Mouse (Mus musculus): ENCODE results near the gene Nlrc3.
A peak's percentile ranks its signal among the peaks of the same experiment; 100 is the strongest.
"Not testable (repeated sequence)": the region's sequence is repeated elsewhere in the genome, so short reads cannot be mapped to it uniquely, and the experiment has no call there.

Gene Nlrc3

DNA sequence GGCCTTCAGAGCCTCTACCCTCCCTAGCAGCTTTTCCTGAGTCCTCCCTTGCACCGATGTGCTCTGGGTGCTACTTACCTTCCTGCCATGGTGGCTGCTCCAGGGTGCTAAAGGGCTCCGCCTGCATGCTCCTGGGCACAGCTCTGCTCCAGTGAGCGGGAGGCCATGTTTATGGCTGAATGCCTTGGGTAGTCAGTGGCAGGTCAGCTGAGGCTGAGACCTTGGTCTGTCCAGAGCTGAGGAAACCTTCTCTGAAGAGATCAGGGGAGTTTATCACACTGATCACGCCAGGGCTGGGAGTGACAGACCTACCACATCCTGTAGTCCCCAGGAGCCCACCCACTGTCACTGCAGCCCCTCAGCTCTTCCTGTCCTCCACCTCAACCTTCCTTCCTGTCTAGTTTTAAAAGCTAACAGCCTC, at the start of gene Nlrc3:
Nlrc3 (minus strand) TSS at position 382 of the 421 bp plus-strand sequence.
- DNase-seq (ENCODE audit: low spot score): no peak

DNA sequence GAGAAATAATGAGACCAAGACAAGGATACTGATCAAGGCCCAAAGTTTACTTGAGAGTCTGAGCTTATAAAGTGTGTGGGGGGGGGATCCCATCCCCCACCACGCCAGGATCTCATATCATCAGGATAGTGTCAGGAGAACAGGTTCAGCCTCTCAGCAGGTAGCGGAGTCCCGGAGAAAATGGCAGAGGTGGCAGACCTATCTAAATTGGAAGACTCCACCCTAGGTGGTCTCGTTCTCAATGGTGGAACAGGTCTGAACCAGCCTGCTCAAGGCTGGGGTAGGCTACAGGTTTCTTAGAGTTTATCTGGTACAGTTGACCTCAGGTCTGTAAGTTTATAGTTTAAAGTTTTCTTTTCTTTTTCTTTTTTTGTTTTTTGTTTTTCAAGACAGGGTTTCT, 46.3 kb upstream of the Nlrc3 start:
- DNase-seq (ENCODE audit: low spot score): no peak

DNA sequence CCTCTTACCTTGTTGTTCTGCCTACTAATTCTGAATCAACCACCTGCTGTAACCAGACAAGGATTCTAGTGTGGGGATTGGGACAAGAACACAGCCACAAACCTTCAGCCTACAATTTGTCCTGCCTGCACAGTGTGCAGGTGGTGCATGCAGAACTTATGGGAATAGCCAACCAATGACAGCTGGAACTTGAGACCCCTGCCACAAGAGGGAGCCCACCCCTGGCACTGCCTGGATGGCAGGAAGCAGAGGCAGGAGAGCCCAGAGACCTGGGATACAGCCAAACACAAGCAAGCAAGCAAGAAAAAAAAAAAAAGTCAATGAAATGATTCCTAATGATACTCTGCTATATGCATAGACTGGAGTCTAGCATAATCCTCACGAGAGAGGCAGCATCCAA, 44.8 kb upstream of the Nlrc3 start:
- DNase-seq (ENCODE audit: low spot score): no peak

DNA sequence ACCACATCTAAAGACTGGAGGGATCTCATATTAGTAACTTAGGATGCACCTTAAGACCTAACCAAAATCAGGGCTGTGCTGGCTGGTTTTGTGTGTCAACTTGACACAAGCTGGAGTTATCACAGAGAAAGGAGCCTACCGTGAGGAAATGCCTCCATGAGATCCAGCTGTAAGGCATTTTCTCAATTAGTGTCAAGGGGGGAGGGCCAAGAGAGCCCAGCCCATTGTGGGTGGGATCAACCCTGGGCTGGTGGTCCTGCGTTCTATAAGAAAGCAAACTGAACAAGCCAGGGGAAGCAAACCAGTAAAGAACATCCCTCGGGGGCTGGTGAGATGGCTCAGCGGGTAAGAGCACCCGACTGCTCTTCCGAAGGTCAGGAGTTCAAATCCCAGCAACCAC, 41.0 kb upstream of the Nlrc3 start:
- not testable (repeated sequence) for DNase-seq (ENCODE audit: low spot score)

DNA sequence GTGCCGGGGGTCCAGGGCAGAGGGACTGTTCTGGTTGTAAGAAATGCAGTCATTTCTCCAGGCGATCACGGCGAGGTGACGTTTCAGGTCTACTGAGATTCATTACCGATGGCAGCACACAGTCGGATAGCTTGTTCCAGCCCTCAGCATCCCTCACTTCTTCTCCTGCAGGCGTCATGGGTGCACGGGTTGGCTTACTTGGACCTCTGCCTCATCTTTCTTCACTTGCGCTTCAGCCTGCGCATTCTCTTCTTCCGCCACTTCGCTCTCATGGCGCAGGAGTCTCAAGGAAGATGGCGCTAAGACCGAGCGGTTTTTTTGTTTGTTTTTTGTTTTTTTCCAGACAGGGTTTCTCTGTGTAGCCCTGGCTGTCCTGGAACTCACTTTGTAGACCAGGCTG, 40.4 kb upstream of the Nlrc3 start:
- not testable (repeated sequence) for DNase-seq (ENCODE audit: low spot score)

DNA sequence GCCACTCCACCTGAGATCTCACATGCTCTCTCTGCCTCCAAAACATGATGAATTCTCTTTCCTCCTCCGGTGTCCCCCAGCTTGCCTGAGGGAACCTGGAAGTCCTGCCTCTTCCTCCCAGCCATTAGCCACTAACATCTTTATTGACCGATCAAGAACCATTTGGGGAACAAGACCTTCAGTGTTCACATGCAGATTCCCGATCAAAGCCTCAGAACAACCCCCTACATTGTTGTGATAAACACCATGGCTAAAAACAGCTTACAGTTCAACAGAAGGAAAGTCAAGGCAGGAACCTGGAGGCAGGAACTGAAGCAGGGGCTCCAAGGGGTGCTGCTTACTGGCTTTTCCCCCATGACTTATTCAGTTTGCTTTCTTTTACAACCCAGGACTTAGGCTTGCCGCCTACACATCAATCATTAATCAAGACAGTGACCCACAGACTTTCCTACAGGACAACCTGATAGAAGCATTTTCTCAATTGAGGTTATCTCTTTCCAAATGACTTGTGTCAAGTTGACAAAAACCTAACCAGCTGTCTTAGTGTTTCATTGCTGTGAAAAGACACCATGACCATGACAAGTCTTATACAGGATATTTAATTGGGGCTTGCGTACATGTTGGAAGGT, 37.7 kb upstream of the Nlrc3 start:
- DNase-seq (ENCODE audit: low spot score): no peak

DNA sequence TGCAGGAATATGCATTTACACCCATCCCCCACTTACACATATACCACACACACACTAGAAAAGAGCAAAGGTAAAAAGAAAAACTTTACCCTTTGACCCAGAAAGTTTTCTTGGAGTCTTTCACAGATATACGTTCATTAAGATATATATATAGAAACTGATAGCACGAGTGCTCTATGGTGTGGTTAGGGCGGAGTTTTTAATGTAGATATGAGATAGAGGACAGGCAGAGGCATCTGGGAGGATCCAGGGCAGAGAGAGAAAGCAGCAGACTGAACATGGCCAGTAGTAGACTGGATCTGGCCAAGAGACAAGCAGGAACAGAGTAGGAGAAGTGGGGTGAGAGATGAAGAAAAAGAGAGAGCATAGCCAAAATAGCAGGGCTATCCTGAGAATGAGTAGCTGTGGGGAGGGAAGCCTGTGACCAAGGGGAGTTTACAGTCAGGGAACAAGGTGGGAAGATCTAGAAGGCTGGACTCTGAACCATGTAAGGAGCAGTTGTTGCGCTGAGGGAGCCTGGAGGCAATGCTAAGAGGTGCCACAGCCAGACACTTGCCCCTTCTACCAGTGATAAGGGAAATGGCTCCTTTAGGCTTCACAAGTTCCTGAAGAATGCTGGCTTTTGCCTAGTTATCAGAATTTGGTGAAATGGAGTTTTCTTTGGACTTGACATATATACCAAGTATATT, 36.6 kb upstream of the Nlrc3 start:
- no peak for DNase-seq (ENCODE audit: low spot score)

DNA sequence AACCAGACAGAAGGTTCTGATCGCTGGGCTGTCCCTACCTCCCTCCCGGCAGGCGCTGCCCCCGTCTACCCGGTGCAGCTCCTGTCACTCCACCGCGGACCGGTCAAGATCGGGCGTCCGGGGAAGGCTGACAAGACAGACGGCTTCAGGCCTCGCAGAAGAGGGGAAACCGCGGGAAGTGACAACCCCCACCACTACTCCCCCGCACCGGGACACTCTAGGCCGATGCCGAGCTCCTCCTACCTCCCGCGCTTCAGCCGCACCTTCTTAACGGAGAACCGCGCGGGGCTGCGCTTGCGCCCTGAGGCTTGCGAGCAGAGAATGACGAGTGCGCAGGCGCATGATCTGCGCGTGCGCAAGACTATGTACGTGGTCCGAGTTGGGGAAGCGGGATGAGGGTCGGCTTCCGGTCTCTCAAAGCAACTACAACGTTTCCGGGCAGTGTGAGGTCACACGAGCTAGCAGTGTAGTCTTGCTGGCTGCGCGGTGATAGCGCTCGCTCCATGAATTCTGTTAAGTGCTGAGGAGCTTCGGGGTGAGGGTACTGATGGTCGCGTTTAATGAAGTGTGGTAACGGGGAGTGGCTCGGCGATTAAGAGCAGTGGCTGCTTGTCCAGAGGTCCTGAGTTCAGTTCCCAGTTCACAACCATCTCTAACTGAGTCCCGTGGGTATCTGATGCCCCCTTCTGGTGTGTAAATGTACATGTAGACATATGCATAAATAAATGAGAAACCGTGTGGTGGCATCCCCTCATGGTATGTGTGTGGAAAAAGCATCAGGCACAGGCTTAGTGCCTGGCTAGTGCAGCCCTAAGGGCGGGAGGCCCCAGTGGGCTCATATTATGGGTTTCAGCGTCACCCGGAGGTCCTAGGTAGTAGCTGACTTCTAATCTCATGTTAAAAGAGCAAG, 27.3 kb upstream of the Nlrc3 start, which contains the start of gene Slx4:
Slx4 (minus strand) TSS at position 282 of the 910 bp plus-strand sequence.
- peak; percentile 77 for DNase-seq (ENCODE audit: low spot score)

DNA sequence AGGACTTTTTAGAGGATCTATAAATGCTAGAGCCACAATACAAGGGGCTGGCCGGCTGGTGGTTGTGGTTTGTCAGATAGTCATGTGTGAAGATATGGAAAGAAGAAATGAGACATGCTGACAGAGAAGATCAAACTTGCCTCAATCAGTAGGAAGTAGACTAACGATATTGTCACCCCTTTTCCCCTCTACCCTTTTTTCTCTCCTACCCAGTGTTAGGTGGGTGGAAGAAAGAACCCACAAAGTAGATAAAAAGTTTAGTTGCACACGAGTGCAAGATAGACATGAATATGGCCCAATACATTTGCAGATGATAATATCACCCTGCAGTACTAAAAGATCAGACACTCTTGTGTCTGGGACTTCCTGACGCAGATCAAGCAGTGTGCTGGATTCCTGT, 12.0 kb upstream of the Nlrc3 start:
- DNase-seq (ENCODE audit: low spot score): no peak

DNA sequence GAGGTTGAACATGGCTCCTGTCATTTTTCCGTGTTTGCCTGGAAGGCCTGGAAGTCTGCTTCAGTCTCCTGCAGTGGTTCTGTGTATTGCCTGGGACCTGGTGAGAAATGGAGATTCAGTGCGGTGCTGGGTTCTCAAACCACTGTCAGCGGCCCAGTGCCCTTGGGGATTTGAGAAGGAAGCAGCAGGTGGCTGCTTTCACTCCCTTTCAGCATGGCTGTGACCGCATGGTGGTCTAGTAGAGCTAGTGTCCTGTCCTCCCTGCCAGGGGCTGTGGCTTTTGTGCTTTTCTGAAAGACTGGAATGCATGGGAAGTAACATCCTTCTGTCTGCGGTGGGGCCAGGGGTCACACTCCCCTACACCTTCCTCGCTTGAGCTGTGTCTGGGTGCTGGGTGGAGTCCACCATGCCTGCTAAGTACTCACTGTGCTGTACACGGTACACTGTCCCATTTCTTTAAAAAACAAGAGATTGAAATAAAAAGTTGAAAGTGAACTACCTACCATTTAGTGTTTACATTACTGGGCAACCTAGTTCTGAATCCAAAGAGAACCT, 6.8 kb upstream of the Nlrc3 start:
- no peak for DNase-seq (ENCODE audit: low spot score)

DNA sequence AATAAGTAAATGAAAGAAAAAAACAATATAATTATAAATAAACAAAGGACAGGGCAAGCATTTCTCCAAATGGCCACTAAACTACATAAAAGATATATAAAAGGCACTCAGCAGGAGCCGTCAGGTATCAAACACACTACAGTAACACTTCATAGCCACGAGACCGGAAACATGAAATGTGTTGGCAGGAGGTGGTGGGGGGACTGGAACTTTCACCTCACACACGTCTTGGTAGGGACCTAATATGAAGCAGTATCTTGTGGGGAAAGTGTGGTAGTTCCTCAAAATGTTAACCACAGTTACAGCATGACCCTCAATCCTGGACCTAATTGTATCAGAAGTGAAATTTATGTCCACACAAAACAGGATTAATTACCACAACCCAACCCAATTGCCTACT, 5.7 kb upstream of the Nlrc3 start:
- DNase-seq (ENCODE audit: low spot score): no peak

DNA sequence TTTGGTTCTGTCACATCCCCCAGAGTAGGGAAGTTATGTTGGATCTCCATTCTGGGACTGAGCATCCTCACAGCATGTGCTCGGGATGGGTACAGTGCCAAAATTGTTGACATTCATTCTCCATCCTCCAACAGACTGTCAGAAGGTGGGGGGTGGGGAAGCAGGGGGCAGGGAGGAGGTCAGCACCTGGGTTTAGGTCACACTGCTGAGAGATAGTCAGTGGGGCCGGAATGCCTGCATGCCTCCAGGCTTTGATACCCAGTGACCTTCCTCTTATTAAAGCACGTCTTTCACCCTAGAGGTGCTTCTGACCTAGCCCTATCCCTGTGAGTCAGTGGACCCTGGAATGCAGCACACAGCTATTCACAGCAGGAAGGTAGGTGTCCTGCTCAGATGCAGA, 280 bp upstream of the Nlrc3 start:
- DNase-seq (ENCODE audit: low spot score): no peak

DNA sequence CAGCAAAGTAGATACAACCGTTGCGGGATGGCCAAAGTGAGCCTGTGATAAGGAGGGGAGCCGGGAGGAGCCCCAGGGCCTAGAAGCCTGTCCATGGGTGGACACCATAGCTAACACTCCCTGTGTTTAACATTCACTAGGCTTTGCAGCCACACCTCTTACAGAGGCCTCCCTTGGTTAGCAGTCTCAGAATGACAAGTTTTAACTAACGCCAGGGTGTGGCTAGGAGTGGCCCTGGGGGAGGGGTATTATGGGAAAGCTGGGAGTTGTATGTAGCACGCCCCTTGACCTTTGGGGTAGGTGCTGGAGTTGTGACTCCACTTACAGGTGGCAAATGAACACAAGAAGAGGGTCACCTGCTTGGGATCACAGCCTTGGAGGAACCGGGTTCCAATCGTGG, 774 bp downstream of the Nlrc3 start:
- DNase-seq (ENCODE audit: low spot score): no peak

DNA sequence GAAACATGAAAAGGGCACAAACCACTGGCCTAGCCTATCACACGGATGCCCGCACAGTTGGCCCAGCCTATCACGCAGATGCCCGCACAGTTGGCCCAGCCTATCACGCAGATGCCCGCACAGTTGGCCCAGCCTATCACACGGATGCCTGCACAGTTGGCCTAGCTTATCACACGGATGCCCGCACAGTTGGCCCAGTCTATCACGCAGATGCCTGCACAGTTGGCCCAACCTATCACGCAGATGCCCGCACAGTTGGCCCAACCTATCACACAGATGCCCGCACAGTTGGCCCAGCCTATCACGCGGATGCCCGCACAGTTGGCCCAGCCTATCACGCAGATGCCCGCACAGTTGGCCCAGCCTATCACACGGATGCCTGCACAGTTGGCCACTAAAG, 2.0 kb downstream of the Nlrc3 start:
- DNase-seq (ENCODE audit: low spot score): not testable (repeated sequence)

DNA sequence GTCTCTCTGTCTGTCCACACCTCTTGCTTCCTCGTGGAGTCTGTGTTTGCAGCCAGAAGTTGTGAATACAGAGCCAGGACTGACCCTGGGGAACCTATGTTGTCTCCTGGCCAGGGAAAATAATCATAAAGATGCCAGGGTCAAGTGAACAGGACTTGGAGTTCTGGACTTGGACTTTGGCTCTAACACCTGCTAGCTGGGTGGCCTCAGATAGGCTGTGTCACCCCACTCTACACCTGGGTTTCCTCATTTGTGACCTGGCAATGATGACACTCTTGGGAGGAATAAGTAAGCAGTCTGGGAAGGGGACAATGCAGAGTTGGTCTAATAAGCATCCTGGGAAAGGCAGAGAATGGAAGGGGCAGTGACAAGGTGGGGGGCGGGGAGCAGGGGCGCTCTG, 10.9 kb downstream of the Nlrc3 start:
- DNase-seq (ENCODE audit: low spot score): no peak

DNA sequence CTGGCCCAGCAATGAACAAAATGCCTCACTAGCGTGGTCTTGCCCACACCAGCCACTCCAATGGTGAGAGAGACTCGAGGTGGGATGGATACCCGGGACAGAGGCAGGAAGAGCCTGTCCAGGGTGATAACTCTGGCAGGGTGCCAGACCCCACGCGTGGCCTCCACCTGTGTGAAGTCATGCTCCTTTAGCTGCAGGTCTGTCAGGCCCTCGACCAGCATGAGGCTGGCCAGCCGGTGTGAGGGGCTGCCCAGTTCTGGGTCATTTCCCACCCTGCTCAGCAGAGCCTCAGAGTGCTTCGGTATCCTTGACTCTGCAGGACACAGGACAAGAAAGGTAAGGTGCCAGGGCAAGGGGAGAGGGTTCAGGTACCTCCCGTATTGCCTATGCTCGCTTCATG, 11.4 kb downstream of the Nlrc3 start:
- no peak for DNase-seq (ENCODE audit: low spot score)

DNA sequence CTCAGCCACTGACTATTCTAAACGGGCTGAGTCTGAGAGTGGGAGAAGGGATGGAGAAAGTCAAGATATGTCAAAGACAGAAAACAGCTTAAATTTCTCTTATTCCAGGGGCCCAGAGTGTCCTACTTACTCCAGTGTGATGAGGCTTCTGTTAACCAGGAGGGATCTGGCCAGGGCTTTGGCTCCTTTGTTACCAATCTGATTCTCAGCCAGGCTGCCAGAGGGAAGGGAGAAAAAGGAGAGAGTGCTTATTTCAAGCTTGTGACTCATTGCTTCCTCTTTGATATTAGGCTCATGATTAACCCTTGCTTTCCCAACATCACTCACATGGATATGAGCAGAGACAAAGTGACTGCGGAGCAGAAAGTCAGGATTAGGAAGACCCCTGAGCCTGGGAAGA, 17.2 kb downstream of the Nlrc3 start:
- DNase-seq (ENCODE audit: low spot score): no peak

DNA sequence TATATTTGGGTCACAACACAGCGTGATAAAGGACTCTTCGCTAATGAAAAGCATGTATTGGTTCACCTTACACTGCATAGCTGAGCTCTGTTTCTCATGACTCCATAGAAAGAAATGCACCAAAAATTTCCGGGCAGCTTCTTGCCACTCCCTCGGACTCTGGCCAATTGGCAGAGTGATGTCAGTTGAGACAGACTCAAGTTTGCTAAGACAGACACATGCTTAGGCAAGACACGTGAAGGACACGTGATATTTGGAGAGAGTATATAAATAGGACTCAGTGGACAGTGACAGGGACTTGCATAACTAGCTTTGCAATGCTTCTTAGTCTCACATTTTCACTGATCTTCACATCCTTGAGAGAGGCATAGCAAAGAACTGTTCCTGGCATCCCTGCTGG, 20.1 kb downstream of the Nlrc3 start:
- DNase-seq (ENCODE audit: low spot score): no peak

DNA sequence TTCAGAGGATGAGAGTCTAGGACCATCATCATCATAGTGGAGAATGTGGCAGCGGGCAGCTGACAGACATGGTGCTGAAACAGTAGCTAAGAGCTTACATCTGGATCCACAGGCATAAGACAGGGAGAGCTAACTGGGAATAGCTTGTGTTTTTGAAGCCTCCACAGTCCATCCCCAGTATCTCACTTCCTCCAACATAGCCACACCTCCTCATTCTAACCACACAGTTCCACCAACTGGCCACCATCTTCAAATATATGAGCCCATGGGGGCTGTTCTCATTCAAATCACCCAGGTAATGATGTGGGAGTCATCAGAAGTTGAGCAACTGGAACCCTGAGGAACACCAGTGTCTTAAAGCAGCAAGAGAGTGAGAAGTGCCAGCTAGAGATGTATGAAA, 25.3 kb downstream of the Nlrc3 start:
- DNase-seq (ENCODE audit: low spot score): no peak

DNA sequence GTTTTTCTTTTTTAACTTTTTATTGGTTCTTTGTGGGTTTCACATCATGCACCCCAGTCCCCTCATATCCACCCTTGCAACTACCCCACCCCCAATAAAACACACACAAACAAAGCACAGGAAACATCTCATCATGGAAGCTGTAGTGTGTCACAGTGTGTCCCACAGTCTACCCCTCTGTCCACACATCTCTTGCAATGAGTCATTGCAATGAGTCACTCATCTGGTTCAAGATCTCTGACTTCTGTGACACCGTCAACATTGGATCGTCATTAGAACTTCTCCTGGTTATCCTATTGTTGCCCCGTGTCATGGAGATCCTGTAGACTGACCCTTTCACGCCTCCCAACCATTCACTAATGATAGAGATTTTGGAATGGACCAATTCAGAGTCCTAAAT, 41.7 kb downstream of the Nlrc3 start:
- DNase-seq (ENCODE audit: low spot score): no peak

DNA sequence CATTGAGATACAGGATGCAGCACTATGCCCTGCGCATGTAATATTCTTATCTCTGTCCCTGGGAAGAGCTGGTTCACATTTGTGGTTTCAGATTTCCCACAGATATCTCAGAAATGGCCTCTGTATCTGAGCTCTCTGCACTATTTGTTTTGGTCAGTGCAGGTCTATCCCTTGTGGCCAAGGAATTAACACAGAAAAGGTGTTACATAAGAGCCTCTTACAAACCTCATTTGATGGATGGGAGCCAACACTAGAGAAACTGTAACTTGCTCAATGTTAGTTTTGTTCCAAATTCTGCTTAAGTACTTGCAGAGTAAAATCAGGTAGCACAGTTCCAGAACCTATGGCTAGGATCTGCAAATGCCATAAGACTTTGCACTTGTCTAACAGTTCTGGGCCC, 42.3 kb downstream of the Nlrc3 start:
- no peak for DNase-seq (ENCODE audit: low spot score)

DNA sequence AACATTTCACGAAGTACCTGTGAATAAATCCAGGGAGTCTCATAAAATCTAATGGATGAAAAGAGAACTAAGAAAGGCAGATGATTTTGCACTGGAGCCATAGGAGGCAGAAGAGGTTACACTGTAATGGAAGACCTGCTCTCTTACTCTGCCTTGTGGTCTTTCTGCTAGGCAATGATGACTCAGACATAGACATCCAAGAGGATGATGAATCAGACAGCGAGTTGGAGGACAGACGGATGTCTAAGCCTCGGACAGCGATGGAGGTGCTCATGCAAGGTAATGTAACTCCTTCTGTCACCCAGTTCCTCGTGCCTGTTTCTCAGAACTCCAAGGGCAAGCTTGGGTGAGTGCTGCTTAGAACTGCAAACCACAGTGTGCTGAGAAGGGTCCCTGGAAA, 42.9 kb downstream of the Nlrc3 start:
- DNase-seq (ENCODE audit: low spot score): no peak

DNA sequence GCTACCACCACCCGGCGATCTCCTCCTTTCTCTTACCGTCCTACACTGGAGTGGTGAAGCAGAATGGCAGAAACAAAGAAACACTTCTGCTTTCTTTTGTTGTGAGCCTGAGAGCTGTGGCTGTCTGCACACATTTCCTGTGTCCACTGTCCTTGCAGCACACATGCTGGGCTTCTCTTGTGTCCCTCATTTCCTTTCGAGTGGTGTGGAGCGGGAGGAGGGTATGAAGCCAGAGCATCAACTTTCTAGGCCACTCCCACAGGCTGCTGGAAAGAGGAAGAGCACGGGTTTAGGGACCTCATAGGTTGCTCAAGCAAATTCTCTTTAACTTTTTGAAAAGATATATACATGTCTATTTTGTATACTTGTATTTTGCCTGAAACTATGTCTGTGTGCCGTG, 47.3 kb downstream of the Nlrc3 start:
- DNase-seq (ENCODE audit: low spot score): no peak
